Comparison of ENCODE assay signal across 12 mouse cellular contexts in genomic region chr7:73551370-73551769, GRCm38 (mm10). TPM values are rescaled to one million over a fixed set of nuclear protein-coding genes. Genes with fewer than 3 reads are reported as not detected.
DNase-seq lines count a peak whose midpoint lies in the region; ATAC-seq and TF ChIP-seq lines count a peak whose summit lies in the region.
"Had no signal": no experiment of that assay in that cellular context is flagged by ENCODE, and none has a peak within 500 bp of the region (broad histone marks: within the 10 kb centered on the region; RNA-seq: fewer than 3 reads in every experiment).

No protein-coding gene starts in this region.

- no peak for TF ChIP-seq CTCF in gastrocnemius, adult 2 months (IDR thresholded peaks at IDR 0.05)

- intact Hi-C loops in gastrocnemius, adult 2 months (cut with DNase I) = no loop called here
- intact Hi-C loops in gastrocnemius, postnatal 14 days (cut with DNase I; ENCODE audit: low total_unique reads) = no loop called here

- H3ac ChIP-seq in myocyte (ENCODE audit: control insufficient read depth, insufficient read length) = no peak overlapping the region

- H3K4me2 ChIP-seq in liver, embryonic 13.5 days = no peak overlapping the region
- H3K4me2 ChIP-seq in myocyte (ENCODE audit: low read depth) = peak overlapping the region; percentile 68

- H3K36me3 ChIP-seq in liver, embryonic 13.5 days = peaks cover 46% of the 10 kb centered on the region
- H3K36me3 ChIP-seq in myocyte (ENCODE audit: control insufficient read depth, insufficient read depth) = peaks cover 58% of the 10 kb centered on the region

- H3K9me3 ChIP-seq in liver, embryonic 13.5 days (replicated peaks) = no peaks in the 10 kb centered on the region
- H3K9me3 ChIP-seq: heart, embryonic 12.5 days; liver, embryonic 15.5 days had no signal

- no peak overlapping the region for H3K9ac ChIP-seq in liver, embryonic 13.5 days
- H3K9ac ChIP-seq: heart, embryonic 12.5 days; liver, embryonic 15.5 days had no signal

- no peak for TF ChIP-seq POLR2A in myocyte (IDR thresholded peaks at IDR 0.05; ENCODE audit: insufficient read length, low read depth)

- H3K27me3 ChIP-seq in liver, embryonic 13.5 days = no peaks in the 10 kb centered on the region
- no peaks in the 10 kb centered on the region for H3K27me3 ChIP-seq in myocyte (ENCODE audit: control insufficient read depth, insufficient read depth, insufficient read length)
- H3K27me3 ChIP-seq: heart, embryonic 12.5 days; liver, embryonic 15.5 days had no signal

- no peak for ATAC-seq in liver, embryonic 13.5 days (ENCODE audit: low read depth)
- ATAC-seq in activated CD4-positive, CD25-positive, alpha-beta regulatory T cell, adult 4 months = peak; percentile 16

- H3K4me1 ChIP-seq in liver, embryonic 13.5 days (replicated peaks) = peaks cover 47% of the 10 kb centered on the region

- DNase-seq in gastrocnemius, adult 2 months = no peak
- no peak for DNase-seq in gastrocnemius, postnatal 14 days
- no peak for DNase-seq in liver, embryonic 13.5 days
- DNase-seq in liver = no peak
- DNase-seq in thymus, adult 18-20 months = no peak
- DNase-seq: cerebellum, adult 11-12 months; gastrocnemius, postnatal 25 days; lung, postnatal 4 days had no signal

- H3K27ac ChIP-seq in gastrocnemius, adult 2 months = peak overlapping the region; percentile 100
- peak overlapping the region; percentile 76 for H3K27ac ChIP-seq in liver, embryonic 13.5 days

- H3K79me2 ChIP-seq in myocyte (ENCODE audit: control insufficient read depth, insufficient read depth) = peaks cover 97% of the 10 kb centered on the region

- peak overlapping the region; percentile 97 for H3K4me3 ChIP-seq in gastrocnemius, adult 2 months
- H3K4me3 ChIP-seq in liver, embryonic 13.5 days (replicated peaks) = no peak overlapping the region
- H3K4me3 ChIP-seq in myocyte = no peak overlapping the region
- H3K4me3 ChIP-seq: heart, embryonic 12.5 days; liver, embryonic 15.5 days had no signal

TF ChIP-seq in myocyte, 11 proteins besides CTCF, POLR2A, EP300 and RAD21:
- TF ChIP-seq CEBPB (IDR thresholded peaks at IDR 0.05; ENCODE audit: insufficient read depth, poor library complexity, severe bottlenecking) = no peak
- TF ChIP-seq MAX (IDR thresholded peaks at IDR 0.05; ENCODE audit: low read depth) = no peak
- TF ChIP-seq SRF (IDR thresholded peaks at IDR 0.05; ENCODE audit: control insufficient read depth, insufficient read length, low read depth) = no peak
- no peak for TF ChIP-seq MYOD1 (IDR thresholded peaks at IDR 0.05; ENCODE audit: control insufficient read depth in 1 of 3, insufficient read length in 2 of 3, low read depth in 2 of 3)

RNA-seq across cellular contexts. Expression of gene Chd2, which starts 9.7 kb away (rescaled TPM):
- total RNA-seq in gastrocnemius, adult 2 months (2021) = 10 to 100 TPM; 40.7 to 48.4 TPM
- total RNA-seq in gastrocnemius, postnatal 14 days (2021) = 10 to 100 TPM; 36.7 to 38.2 TPM
- polyA plus RNA-seq in liver, embryonic 13.5 days (2015; fragmentation: Nextera tagmentation; extraction: Ambion mirVana) = 18.8 and 25.6 TPM in 2 replicates
- polyA plus RNA-seq in activated CD4-positive, CD25-positive, alpha-beta regulatory T cell, adult 4 months (2017; shearing (Covaris generic)) = 100 to 1,000 TPM; 136 to 151 TPM
- polyA plus RNA-seq in myocyte (2012; fragmentation: generic; extraction: Trizol) = 7.9 TPM
